Mouse (Mus musculus) kidney, postnatal 25 days (tissue): ENCODE measurements around the gene Actrt3.

Experiments used
- DNase-seq, 2 experiments: peaks; one replicate each; pipeline ENCODE4 v3.0.0; 2021; ENCODE audit warnings: mixed read lengths in 2 of 2

Gene Actrt3

GRCm38 (mm10) chr3:30599711-30600545, at the start of gene Actrt3:
Actrt3 (minus strand) TSS chr3:30599939.
- DNase-seq, result peak; percentile 27 to 61

GRCm38 (mm10) chr3:30648466-30648865, 48.7 kb upstream of the Actrt3 start:
- no peak for DNase-seq

GRCm38 (mm10) chr3:30647440-30648090, 47.8 kb upstream of the Actrt3 start, which contains the start of gene Lrrc34:
Lrrc34 (minus strand) TSS chr3:30647869.
- DNase-seq, result peak; percentile 67 to 76

GRCm38 (mm10) chr3:30646761-30647160, 47.0 kb upstream of the Actrt3 start:
- DNase-seq, result no peak

- DNase-seq, result no peak
These were observed 44.5 kb upstream of the Actrt3 start, which contains the start of gene Lrriq4 for GRCm38 (mm10) chr3:30644207-30644606. Lrriq4 (plus strand) TSS chr3:30644507.

- no peak for DNase-seq
These were observed 35.9 kb upstream of the Actrt3 start for GRCm38 (mm10) chr3:30635629-30636028.

GRCm38 (mm10) chr3:30633681-30634080, 33.9 kb upstream of the Actrt3 start:
- DNase-seq, result no peak

- DNase-seq, result no peak
These were observed 20.4 kb upstream of the Actrt3 start for GRCm38 (mm10) chr3:30620132-30620531.

- no peak for DNase-seq
These were observed 11.2 kb upstream of the Actrt3 start for GRCm38 (mm10) chr3:30610930-30611329.

- DNase-seq, result peak in 1 of 2 experiments; percentile 52
These were observed 9.3 kb upstream of the Actrt3 start for GRCm38 (mm10) chr3:30608999-30609398.

- DNase-seq, result no peak
These were observed 3.5 kb upstream of the Actrt3 start for GRCm38 (mm10) chr3:30603256-30603655.

GRCm38 (mm10) chr3:30602740-30603098, 3.0 kb upstream of the Actrt3 start:
- peak; percentile 79 to 94 for DNase-seq

- DNase-seq, result peak; percentile 97
These were observed 2.5 kb upstream of the Actrt3 start, which contains the start of gene Mynn for GRCm38 (mm10) chr3:30602065-30602739. Mynn (plus strand) TSS chr3:30602065.

- DNase-seq, result no peak
These were observed 1.9 kb upstream of the Actrt3 start for GRCm38 (mm10) chr3:30601610-30602064.

- peak; percentile 90 to 96 for DNase-seq
These were observed 1.4 kb upstream of the Actrt3 start for GRCm38 (mm10) chr3:30601175-30601574.

- peak in 1 of 2 experiments; percentile 29 for DNase-seq
These were observed 978 bp upstream of the Actrt3 start for GRCm38 (mm10) chr3:30600717-30601116.

GRCm38 (mm10) chr3:30597271-30597670, 2.5 kb downstream of the Actrt3 start:
- no peak for DNase-seq

- DNase-seq, result peak; percentile 66 to 79
These were observed 4.5 kb downstream of the Actrt3 start for GRCm38 (mm10) chr3:30595111-30595832.

GRCm38 (mm10) chr3:30593719-30594485, 5.8 kb downstream of the Actrt3 start:
- DNase-seq, result peak; percentile 48 to 60

GRCm38 (mm10) chr3:30592418-30592853, 7.3 kb downstream of the Actrt3 start:
- peak; percentile 58 to 86 for DNase-seq

- DNase-seq, result no peak
These were observed 10.9 kb downstream of the Actrt3 start for GRCm38 (mm10) chr3:30588865-30589264.

- DNase-seq, result no peak
These were observed 26.2 kb downstream of the Actrt3 start for GRCm38 (mm10) chr3:30573549-30573948.
